Mouse (Mus musculus) midbrain, embryonic 14.5 days (tissue): ENCODE measurements at regions not wholly inside any gene's neighbourhood (a gene's known extent, or its start where the extent isn't known, plus 50 kb on each side); places are given as distances from the start of the nearest gene placed in this dataset.

Experiments
- ATAC-seq: fragments of 200-750 bp; cut with Nextera tagmentation; 2 replicates; pipeline ENCODE4 v1.8.0; 2017; ENCODE audit warnings: moderate number of reproducible peaks, moderate library complexity; ENCODE audit not compliant: low FRiP score, low TSS enrichment
- DNase-seq: peaks from one replicate; pipeline ENCODE4 v3.0.0-alpha.2; 2015
- H3K27ac ChIP-seq: fragments of 300-500 bp; sonication (generic); replicated peaks from 2 replicates; pipeline ENCODE4 v1.5.1; 2014; ENCODE audit warnings: mild to moderate bottlenecking, low read depth, low read length, moderate library complexity
- H3K27me3 ChIP-seq: fragments of 300-500 bp; sonication (generic); 2 replicates; pipeline ENCODE4 v1.6.1; 2014; ENCODE audit warnings: low read length, control low read depth, mixed read lengths; ENCODE audit not compliant: control insufficient read depth, insufficient read depth
- H3K36me3 ChIP-seq: fragments of 300-500 bp; sonication (generic); 2 replicates; pipeline ENCODE4 v1.6.1; 2014; ENCODE audit warnings: low read length, control low read depth; ENCODE audit not compliant: control insufficient read depth, insufficient read depth
- H3K4me1 ChIP-seq: fragments of 300-500 bp; sonication (generic); 2 replicates; pipeline ENCODE4 v1.6.1; 2014; ENCODE audit warnings: mild to moderate bottlenecking, antibody characterized with exemption, low read length, control low read depth; ENCODE audit not compliant: control insufficient read depth, insufficient read depth
- H3K4me2 ChIP-seq: fragments of 300-500 bp; sonication (generic); 2 replicates; pipeline ENCODE4 v1.6.1; 2014; ENCODE audit warnings: mild to moderate bottlenecking, low read length, moderate library complexity
- H3K4me3 ChIP-seq: fragments of 300-500 bp; sonication (generic); replicated peaks from 2 replicates; pipeline ENCODE4 v1.5.1; 2014; ENCODE audit warnings: low read depth, low read length
- H3K9ac ChIP-seq: fragments of 300-500 bp; sonication (generic); replicated peaks from 2 replicates; pipeline ENCODE4 v1.6.1; 2014; ENCODE audit warnings: mild to moderate bottlenecking, low read length, moderate library complexity
- H3K9me3 ChIP-seq: fragments of 300-500 bp; sonication (generic); 2 replicates; pipeline ENCODE4 v1.6.1; 2016; ENCODE audit warnings: low read length, control low read depth, mixed read lengths; ENCODE audit not compliant: control insufficient read depth
- WGBS: fragments of 180-500 bp; shearing (Covaris S2); extraction: QIAGEN DNeasy Blood & Tissue Kit; methylation state at CpG from one replicate; pipeline ENCODE4 v1.1.7; 2014; 5-methylcytosine and 5-hydroxymethylcytosine counted together

- no peak overlapping the region for H3K4me3 ChIP-seq
- ATAC-seq (no peak), DNase-seq (no peak)
- H3K4me2 ChIP-seq: no peak overlapping the region
- no peaks in the 10 kb centered on the region for H3K4me1 ChIP-seq
- no peaks in the 10 kb centered on the region for H3K9me3 ChIP-seq
- H3K27me3 ChIP-seq: no peaks in the 10 kb centered on the region
- H3K27ac ChIP-seq: no peak overlapping the region
- no peak overlapping the region for H3K9ac ChIP-seq
- H3K36me3 ChIP-seq: no peaks in the 10 kb centered on the region
These were observed 148.4 kb downstream of the Sox11 start for GRCm38 (mm10) chr12:27194001-27194400.

- 86% methylated on average over 6 of the region's 6 CpGs for WGBS
- Histone ChIP-seq H3K27me3 (no peaks in the 10 kb centered on the region), H3K36me3 (no peaks in the 10 kb centered on the region), H3K27ac (no peak overlapping the region), H3K4me1 (no peaks in the 10 kb centered on the region), H3K9ac (no peak overlapping the region), H3K9me3 (no peaks in the 10 kb centered on the region), H3K4me2 (no peak overlapping the region), H3K4me3 (no peak overlapping the region)
- DNase-seq (no peak), ATAC-seq (no peak)
These were observed 150.5 kb downstream of the Sox11 start for GRCm38 (mm10) chr12:27191916-27192315.

- Histone ChIP-seq H3K4me3 (no peak overlapping the region), H3K9ac (no peak overlapping the region), H3K27ac (no peak overlapping the region), H3K27me3 (no peaks in the 10 kb centered on the region), H3K36me3 (no peaks in the 10 kb centered on the region), H3K4me2 (no peak overlapping the region), H3K4me1 (peaks cover 14% of the 10 kb centered on the region), H3K9me3 (no peaks in the 10 kb centered on the region)
- ATAC-seq (no peak), DNase-seq (no peak)
- WGBS: 83% methylated on average over 3 of the region's 3 CpGs
These were observed 154.9 kb downstream of the Sox11 start for GRCm38 (mm10) chr12:27187480-27187879.

GRCm38 (mm10) chr12:27182397-27183375 is 159.7 kb downstream of the Sox11 start:
- no peaks in the 10 kb centered on the region for H3K36me3 ChIP-seq
- H3K4me2 ChIP-seq: peak overlapping the region; percentile 15; the same call in 1 of the 2 replicates
- H3K9me3 ChIP-seq: no peaks in the 10 kb centered on the region
- DNase-seq (peak; percentile 51), ATAC-seq (no peak)
- no peak overlapping the region for H3K9ac ChIP-seq
- WGBS: 44% methylated on average over 5 of the region's 5 CpGs
- no peak overlapping the region for H3K4me3 ChIP-seq
- H3K27ac ChIP-seq: peak overlapping the region; percentile 76
- peaks cover 15% of the 10 kb centered on the region for H3K4me1 ChIP-seq
- no peaks in the 10 kb centered on the region for H3K27me3 ChIP-seq

GRCm38 (mm10) chr12:27173561-27173960 is 168.8 kb downstream of the Sox11 start:
- 92% methylated on average over 4 of the region's 4 CpGs for WGBS
- Histone ChIP-seq H3K9ac (no peak overlapping the region), H3K36me3 (no peaks in the 10 kb centered on the region), H3K27ac (no peak overlapping the region), H3K4me3 (no peak overlapping the region), H3K9me3 (no peaks in the 10 kb centered on the region), H3K4me1 (no peaks in the 10 kb centered on the region), H3K4me2 (no peak overlapping the region), H3K27me3 (no peaks in the 10 kb centered on the region)
- ATAC-seq: no peak
- DNase-seq: no peak

GRCm38 (mm10) chr12:27173151-27173550 is 169.2 kb downstream of the Sox11 start:
- ATAC-seq (no peak), DNase-seq (no peak)
- H3K4me1 ChIP-seq: no peaks in the 10 kb centered on the region
- no peaks in the 10 kb centered on the region for H3K36me3 ChIP-seq
- H3K4me2 ChIP-seq: no peak overlapping the region
- H3K27me3 ChIP-seq: no peaks in the 10 kb centered on the region
- H3K27ac ChIP-seq: no peak overlapping the region
- no peak overlapping the region for H3K4me3 ChIP-seq
- no peak overlapping the region for H3K9ac ChIP-seq
- H3K9me3 ChIP-seq: no peaks in the 10 kb centered on the region
- WGBS: 85% methylated on average over 4 of the region's 4 CpGs

- DNase-seq: no peak
- no peak for ATAC-seq
- Histone ChIP-seq H3K27ac (no peak overlapping the region), H3K4me1 (no peaks in the 10 kb centered on the region), H3K4me3 (no peak overlapping the region), H3K27me3 (no peaks in the 10 kb centered on the region), H3K4me2 (no peak overlapping the region), H3K9ac (no peak overlapping the region), H3K36me3 (no peaks in the 10 kb centered on the region), H3K9me3 (no peaks in the 10 kb centered on the region)
These were observed 170.8 kb downstream of the Sox11 start for GRCm38 (mm10) chr12:27171595-27171994.

GRCm38 (mm10) chr12:27164920-27165504 is 177.4 kb downstream of the Sox11 start:
- 89% methylated on average over 4 of the region's 4 CpGs for WGBS
- Histone ChIP-seq H3K36me3 (no peaks in the 10 kb centered on the region), H3K9ac (no peak overlapping the region), H3K4me3 (no peak overlapping the region), H3K4me1 (peaks cover 7% of the 10 kb centered on the region), H3K27me3 (no peaks in the 10 kb centered on the region), H3K27ac (no peak overlapping the region), H3K9me3 (no peaks in the 10 kb centered on the region), H3K4me2 (no peak overlapping the region)
- ATAC-seq: no peak
- no peak for DNase-seq
